Mouse (Mus musculus) E14TG2a.4 (cell line): ENCODE results near the gene Slfn3.

Experiments
- CTCF ChIP-seq: conservative IDR thresholded peaks from 2 replicates; pipeline ENCODE4 v1.5.1; 2014; ENCODE audit warnings: low read length
- POU5F1 ChIP-seq: IDR thresholded peaks from 2 replicates; pipeline ENCODE4 v1.6.1; 2014; ENCODE audit warnings: low read length, borderline replicate concordance

GRCm38 (mm10) chr11:83263146-83263545 is 72.0 kb downstream of the Slfn3 start:
- TF ChIP-seq CTCF (peak; percentile 50), POU5F1 (no peak)
